Mouse (Mus musculus): ENCODE measurements around the gene Nudt15. TPM values are rescaled to one million over a fixed set of nuclear protein-coding genes. Genes with fewer than 3 reads are reported as not detected.

Nudt15 gene
- polyA plus RNA-seq (2012; rRNA removed): 1.5 and 1.6 TPM in 2 replicates

GRCm38 (mm10) chr14:73548051-73548450 lies at the start of gene Nudt15:
Gene Nudt15 (minus strand): TSS chr14:73548242.

GRCm38 (mm10) chr14:73524766-73525448 lies 23.1 kb downstream of the Nudt15 start, which contains the start of gene Sucla2:
Gene Sucla2 (plus strand): TSS chr14:73525319.

GRCm38 (mm10) chr14:73509765-73510423 lies 38.1 kb downstream of the Nudt15 start, which contains the start of gene Med4:
Gene Med4 (plus strand): TSS chr14:73510025.

Other genes with a start within 250 kb of the Nudt15 start
- gene Rb1, start 222.4 kb downstream of the Nudt15 start, polyA plus RNA-seq (2012; rRNA removed): 14.4 and 16.9 TPM in 2 replicates
- 197 and 237 TPM in 2 replicates for gene Itm2b, start 163.0 kb downstream of the Nudt15 start, polyA plus RNA-seq (2012; rRNA removed)
- gene Med4, start 38.2 kb downstream of the Nudt15 start, polyA plus RNA-seq (2012; rRNA removed): 20.7 and 22.1 TPM in 2 replicates
- 24.5 and 26.2 TPM in 2 replicates for gene Sucla2, start 22.9 kb downstream of the Nudt15 start, polyA plus RNA-seq (2012; rRNA removed)
- gene Gm21750, start 113.0 kb upstream of the Nudt15 start, polyA plus RNA-seq (2012; rRNA removed): not detected in 2 replicates

Measured in liver, embryonic 14 days (tissue).